Mouse (Mus musculus): ENCODE measurements around the gene Polr2e.
"Not testable (repeated sequence)": the region's sequence is repeated elsewhere in the genome, so short reads cannot be mapped to it uniquely, and the experiment has no call there.

Gene Polr2e

DNA sequence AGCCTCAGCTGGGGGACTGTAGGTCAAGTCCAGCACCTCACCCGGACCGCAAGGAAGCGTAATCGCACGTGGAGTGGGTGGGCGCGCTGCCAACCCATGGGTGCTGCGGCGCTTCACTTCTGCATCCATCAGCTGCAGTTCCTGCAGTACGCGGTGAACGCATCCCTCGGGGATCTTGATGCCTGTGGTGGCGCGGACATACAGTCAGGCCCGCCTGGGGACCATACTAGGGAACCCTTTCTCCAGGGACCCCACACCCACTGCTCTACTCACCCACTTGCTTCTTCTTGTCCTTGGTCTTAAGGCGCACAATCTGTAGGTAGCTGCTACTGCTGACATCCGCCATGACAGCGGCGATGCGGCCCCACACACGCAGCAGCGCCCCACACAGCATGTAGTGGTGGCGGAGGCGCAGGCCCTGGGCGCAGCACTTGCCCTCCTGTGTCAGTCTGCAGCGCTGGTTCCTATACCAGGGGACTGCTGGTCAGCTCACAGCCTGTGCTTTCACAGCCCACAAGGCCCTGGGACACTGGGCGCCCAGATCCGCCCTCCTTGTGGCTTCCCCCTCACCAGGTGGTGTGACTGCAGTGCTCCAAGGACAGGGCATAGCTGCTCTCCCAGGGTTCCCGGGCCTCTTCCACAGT lies 18.2 kb upstream of the Polr2e start:
- DNase-seq (ENCODE audit: extremely low read depth, low read depth, low spot score): no peak

GRCm38 (mm10) chr10:80056976-80057682 lies 17.5 kb upstream of the Polr2e start:
- DNase-seq (ENCODE audit: extremely low read depth, low read depth, low spot score): no peak

GRCm38 (mm10) chr10:80056506-80056905 lies 16.9 kb upstream of the Polr2e start:
- no peak for DNase-seq (ENCODE audit: extremely low read depth, low read depth, low spot score)

DNA sequence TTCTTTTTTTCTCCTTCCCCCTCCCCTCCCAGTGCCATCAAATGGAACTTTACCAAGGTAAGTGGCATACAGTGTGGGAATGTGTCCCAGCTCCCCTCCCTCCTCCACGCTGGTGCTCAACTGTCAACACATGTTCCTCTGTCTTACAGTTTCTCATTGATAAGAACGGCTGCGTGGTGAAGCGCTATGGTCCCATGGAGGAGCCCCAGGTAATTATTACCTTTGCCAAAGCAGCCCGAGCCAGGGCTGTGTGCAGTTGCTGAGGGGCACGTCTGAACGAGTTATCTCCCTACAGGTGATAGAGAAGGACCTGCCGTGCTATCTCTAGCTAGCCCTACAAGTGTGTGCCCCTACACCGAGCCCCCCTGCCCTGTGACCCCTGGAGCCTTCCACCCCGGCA lies 16.3 kb upstream of the Polr2e start:
- DNase-seq (ENCODE audit: extremely low read depth, low read depth, low spot score): no peak

- no peak for DNase-seq (ENCODE audit: extremely low read depth, low read depth, low spot score)
Measured at GRCm38 (mm10) chr10:80055364-80055763, 15.8 kb upstream of the Polr2e start.

- not testable (repeated sequence) for DNase-seq (ENCODE audit: extremely low read depth, low read depth, low spot score)
Measured at GRCm38 (mm10) chr10:80054911-80055310, 15.3 kb upstream of the Polr2e start.

- no peak for DNase-seq (ENCODE audit: extremely low read depth, low read depth, low spot score)
Measured at GRCm38 (mm10) chr10:80053831-80054815, 14.5 kb upstream of the Polr2e start.

GRCm38 (mm10) chr10:80053259-80053780 lies 13.7 kb upstream of the Polr2e start:
- DNase-seq (ENCODE audit: extremely low read depth, low read depth, low spot score): peak; percentile 80

- DNase-seq (ENCODE audit: extremely low read depth, low read depth, low spot score): no peak
Measured at GRCm38 (mm10) chr10:80052374-80052764, 12.8 kb upstream of the Polr2e start.

DNA sequence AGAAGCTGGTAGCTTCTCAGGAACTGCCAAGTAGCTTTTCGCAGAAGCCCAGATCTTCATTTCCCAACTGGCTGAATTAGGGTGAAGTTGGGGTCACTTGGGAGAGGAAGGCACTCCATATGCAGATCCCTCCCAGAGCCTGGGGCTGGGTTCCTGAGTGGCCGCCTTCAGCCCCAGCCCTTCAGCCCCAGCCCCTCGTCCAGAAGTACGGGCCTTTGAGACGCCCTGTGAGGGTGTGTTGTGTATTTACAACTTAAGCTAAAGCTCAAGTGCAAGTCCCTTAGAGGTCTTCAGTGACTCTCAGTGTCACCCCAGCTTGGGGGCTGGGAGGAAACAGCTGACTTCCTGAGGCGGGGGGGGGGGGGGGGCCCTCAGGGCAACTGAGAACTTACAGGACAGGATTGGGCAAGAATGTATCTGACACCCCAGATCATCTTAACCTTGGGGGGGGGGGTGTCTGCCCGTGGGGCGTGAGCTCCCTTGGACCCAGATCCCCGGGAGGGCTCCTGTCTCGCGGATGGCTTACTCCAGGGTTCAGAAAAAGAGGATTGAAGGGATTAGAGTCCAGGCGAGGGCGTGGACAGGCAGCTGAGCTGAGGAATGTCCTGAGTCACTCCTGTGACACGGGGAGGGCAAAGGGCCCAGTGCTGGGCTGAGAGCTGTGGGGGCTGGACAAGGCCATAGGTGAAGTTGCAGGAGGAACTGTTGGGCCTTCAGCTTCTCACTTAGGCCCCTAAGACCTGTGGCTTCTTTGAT lies 12.2 kb upstream of the Polr2e start:
- no peak for DNase-seq (ENCODE audit: extremely low read depth, low read depth, low spot score)

DNA sequence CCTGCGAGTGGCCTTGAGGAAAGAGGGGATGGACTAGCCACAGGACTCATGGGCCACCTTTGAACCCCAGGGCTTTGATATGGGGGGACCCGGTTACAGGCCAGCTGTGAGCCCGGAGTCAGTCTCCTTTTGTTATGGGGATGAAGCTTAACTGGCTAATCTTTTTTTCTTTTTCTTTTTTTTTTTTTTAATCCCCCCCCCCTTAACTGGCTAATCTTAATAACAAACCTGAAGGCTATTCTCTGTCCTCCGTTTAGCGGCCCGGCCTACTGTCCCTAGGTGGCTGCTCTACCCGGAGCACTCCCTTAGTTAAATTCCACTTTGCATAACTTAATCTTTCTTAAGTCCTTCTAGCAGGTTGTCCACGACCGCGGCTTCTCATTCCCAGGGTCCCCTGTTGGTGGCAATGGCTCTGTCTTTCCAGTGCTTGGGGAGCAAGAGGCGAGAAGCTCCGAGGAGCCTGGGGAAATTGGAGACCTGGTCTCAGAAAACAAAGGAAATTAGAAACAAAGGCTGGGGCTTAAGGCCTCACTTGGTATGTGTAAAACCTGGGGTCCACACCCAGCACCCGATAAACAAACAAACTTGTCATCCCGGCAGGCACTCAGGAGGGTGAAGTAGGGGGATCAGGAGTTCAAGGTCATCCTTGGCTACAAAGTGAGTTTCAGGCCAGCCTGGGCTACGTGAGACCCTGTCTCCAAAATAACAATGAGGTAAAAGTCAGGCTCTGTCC lies 11.5 kb upstream of the Polr2e start:
- DNase-seq (ENCODE audit: extremely low read depth, low read depth, low spot score): no peak

- peak; percentile 68 for DNase-seq (ENCODE audit: extremely low read depth, low read depth, low spot score)
Measured at GRCm38 (mm10) chr10:80050244-80050643, 10.6 kb upstream of the Polr2e start.

GRCm38 (mm10) chr10:80048834-80049233 lies 9.2 kb upstream of the Polr2e start:
- no peak for DNase-seq (ENCODE audit: extremely low read depth, low read depth, low spot score)

- DNase-seq (ENCODE audit: extremely low read depth, low read depth, low spot score): peak; percentile 86
Measured at GRCm38 (mm10) chr10:80048396-80048795, 8.8 kb upstream of the Polr2e start.

GRCm38 (mm10) chr10:80047041-80047565 lies 7.5 kb upstream of the Polr2e start, which contains the start of gene Gpx4:
TSS of gene Gpx4 (plus strand) at chr10:80047166.
- DNase-seq (ENCODE audit: extremely low read depth, low read depth, low spot score): no peak

DNA sequence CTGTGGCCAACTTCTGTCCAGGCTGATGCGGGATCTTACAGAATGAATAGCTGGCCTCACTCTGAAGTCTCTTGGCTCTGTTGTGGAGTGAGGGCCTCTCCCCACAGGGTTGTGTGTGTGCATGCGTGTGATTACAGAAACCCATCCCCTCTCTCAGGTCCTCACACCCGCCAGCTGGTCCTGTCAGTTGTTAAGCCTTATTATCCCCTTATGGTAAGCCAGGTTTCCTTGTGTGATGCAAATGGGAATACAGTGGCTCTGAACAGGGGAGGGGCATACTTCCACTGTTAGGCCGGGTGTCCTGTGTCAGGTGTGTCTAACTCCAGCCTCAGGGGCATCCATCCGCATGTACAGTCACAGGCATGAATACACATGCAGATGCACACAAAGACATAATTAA lies 6.2 kb upstream of the Polr2e start:
- DNase-seq (ENCODE audit: extremely low read depth, low read depth, low spot score): no peak

- not testable (repeated sequence) for DNase-seq (ENCODE audit: extremely low read depth, low read depth, low spot score)
Measured at GRCm38 (mm10) chr10:80045364-80045763, 5.8 kb upstream of the Polr2e start.

DNA sequence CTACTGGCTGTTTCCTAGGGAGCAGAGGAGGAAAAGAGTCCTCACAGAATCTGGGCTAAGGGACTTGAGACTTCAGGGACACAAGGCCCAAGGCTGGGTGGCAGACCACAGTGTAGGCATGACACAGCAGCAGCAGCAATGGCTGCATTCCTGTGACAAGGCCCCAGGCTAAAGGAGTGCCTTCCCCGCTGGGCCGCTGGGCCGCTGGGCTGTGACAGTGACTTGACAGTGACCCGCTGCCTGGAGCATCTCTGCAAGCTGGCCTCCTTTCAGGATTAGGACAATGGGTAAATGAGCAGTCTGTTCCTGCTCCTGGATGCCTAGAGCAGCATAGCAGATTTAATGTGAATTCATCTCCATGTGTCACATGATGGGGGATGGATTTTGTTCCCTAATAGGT lies 4.5 kb upstream of the Polr2e start:
- DNase-seq (ENCODE audit: extremely low read depth, low read depth, low spot score): no peak

DNA sequence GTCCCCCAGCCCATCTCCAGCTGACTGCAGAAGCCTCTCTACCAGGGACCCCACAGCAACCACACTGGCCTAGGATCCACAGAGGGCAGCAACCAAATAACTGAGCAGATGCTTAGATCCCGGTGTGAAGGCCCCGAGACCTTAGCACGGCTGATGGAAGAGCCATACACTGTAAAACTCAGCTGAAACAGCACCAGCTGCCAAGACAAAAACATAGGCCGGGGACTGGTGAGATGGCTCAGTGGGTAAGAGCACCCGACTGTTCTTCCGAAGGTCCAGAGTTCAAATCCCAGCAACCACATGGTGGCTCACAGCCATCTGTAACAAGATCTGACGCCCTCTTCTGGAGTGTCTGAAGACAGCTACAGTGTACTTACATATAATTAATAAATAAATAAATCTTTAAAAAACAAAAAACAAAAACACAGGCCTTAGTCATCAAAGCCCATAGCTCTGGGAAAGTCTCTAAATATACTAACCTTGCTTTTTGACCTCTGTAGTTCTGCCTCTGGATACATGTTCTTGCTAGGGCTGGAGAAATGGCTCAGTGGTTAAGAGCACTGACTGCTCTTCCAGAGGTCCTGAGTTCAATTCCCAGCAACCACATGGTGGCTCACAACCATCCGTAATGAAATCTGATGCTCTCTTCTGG lies 1.9 kb upstream of the Polr2e start:
- DNase-seq (ENCODE audit: extremely low read depth, low read depth, low spot score): not testable (repeated sequence)
